Mouse (Mus musculus): ENCODE data around the gene Psmd7. TPM values are rescaled to one million over a fixed set of nuclear protein-coding genes. Genes with fewer than 3 reads are reported as not detected.

Psmd7 gene
- 100 to 1,000 TPM; 124 to 140 TPM for polyA plus RNA-seq (2017; shearing (Covaris generic))

DNA sequence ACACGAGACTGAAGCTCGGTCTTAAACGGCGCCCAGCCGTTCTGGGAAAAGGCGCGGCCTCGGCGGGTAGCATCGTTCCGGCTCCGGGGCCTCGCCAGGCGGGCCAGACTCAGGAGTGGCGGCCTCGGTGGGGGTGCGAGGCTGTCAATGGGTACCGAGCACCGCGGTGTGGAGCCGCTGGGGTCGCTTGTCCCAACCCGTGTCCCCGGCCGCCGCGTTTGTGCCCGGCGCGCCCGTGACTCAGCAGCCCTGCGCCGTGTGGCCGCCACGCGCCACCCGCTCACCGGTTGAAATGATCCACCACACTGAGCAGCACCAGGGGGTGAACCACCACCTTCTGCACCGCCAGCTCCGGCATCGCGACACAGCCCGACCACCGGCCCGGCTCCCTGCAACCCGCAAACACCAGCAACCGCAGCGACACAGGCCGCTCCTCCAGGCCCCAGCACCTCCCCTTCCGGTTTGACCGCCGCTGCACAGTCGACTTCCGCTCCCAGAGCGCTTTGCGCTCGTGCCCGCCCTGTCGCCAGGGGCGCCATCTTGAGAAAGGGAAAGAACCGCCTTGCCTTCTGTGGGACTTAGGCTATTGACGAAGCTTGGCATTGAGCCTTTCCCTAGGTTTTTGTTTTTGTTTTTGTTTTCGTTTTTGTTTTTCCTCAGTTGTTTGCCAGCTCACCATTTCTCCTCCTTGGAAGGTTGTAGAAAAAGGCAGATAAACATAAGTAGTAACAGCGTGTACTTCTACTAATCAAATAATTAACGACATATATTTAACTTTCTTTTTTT is at the start of gene Psmd7:
Gene Psmd7 (minus strand): TSS at position 470 of the 786 bp plus-strand sequence.

Other genes with a start within 250 kb of the Psmd7 start
- 1 to 10 TPM in 1 of 2 experiments, under 1 TPM in 1; 0.77 to 3.9 TPM for gene Nqo1, start 185.3 kb downstream of the Psmd7 start, polyA plus RNA-seq (2017; shearing (Covaris generic))
- 10 to 100 TPM; 51.1 to 67.7 TPM for gene Nob1, start 163.4 kb downstream of the Psmd7 start, polyA plus RNA-seq (2017; shearing (Covaris generic))
- 100 to 1,000 TPM in 1 of 2 experiments, 10 to 100 TPM in 1; 64.2 to 116 TPM for gene Wwp2, start 152.1 kb downstream of the Psmd7 start, polyA plus RNA-seq (2017; shearing (Covaris generic))